Mouse (Mus musculus) myocyte (in vitro differentiated cells): ENCODE measurements around the gene Aatk.

Experiments used
- CEBPB ChIP-seq: IDR thresholded peaks from 2 replicates; pipeline ENCODE4 v1.6.1; 2011; ENCODE audit warnings: mild to moderate bottlenecking, moderate library complexity; ENCODE audit not compliant: poor library complexity, insufficient read depth, severe bottlenecking
- E2F4 ChIP-seq: IDR thresholded peaks from one replicate; pipeline ENCODE4 v1.6.1; 2011; ENCODE audit warnings: mild to moderate bottlenecking, control low read depth, moderate library complexity; ENCODE audit not compliant: insufficient read depth
- MAX ChIP-seq: IDR thresholded peaks from one replicate; pipeline ENCODE4 v1.6.1; 2011; ENCODE audit warnings: low read depth, mild to moderate bottlenecking, control low read depth
- MYOD1 ChIP-seq, 3 experiments: IDR thresholded peaks; one replicate each; pipeline ENCODE4 v1.6.1; 2011; ENCODE audit warnings: control low read depth in 2 of 3, low read depth in 2 of 3, mild to moderate bottlenecking in 2 of 3, moderate library complexity in 1 of 3; ENCODE audit not compliant: insufficient read length in 2 of 3, control insufficient read depth in 1 of 3
- MYOG ChIP-seq, 3 experiments: IDR thresholded peaks; one replicate each; pipeline ENCODE4 v1.6.1; 2011; ENCODE audit warnings: control low read depth in 2 of 3, low read depth in 2 of 3, mild to moderate bottlenecking in 2 of 3; ENCODE audit not compliant: insufficient read length in 2 of 3, control insufficient read depth in 1 of 3, insufficient read depth in 1 of 3
- POLR2A ChIP-seq: IDR thresholded peaks from one replicate; pipeline ENCODE4 v1.6.1; 2011; ENCODE audit warnings: low read depth, mild to moderate bottlenecking, control low read depth, moderate library complexity; ENCODE audit not compliant: insufficient read length
- POLR2AphosphoS2 ChIP-seq: IDR thresholded peaks from one replicate; pipeline ENCODE4 v1.6.1; 2011; ENCODE audit warnings: low read depth, control low read depth; ENCODE audit not compliant: insufficient read length
- REST ChIP-seq: IDR thresholded peaks from one replicate; pipeline ENCODE4 v1.6.1; 2011; ENCODE audit warnings: mild to moderate bottlenecking, control low read depth, moderate library complexity; ENCODE audit not compliant: insufficient read depth, insufficient read length
- SRF ChIP-seq: IDR thresholded peaks from one replicate; pipeline ENCODE4 v1.6.1; 2011; ENCODE audit warnings: low read depth; ENCODE audit not compliant: control insufficient read depth, insufficient read length
- TCF12 ChIP-seq: IDR thresholded peaks from one replicate; pipeline ENCODE4 v1.6.1; 2011; ENCODE audit warnings: mild to moderate bottlenecking, control low read depth; ENCODE audit not compliant: poor library complexity, insufficient read depth, severe bottlenecking
- TCF3 ChIP-seq: IDR thresholded peaks from one replicate; pipeline ENCODE4 v1.6.1; 2011; ENCODE audit warnings: low read depth, control low read depth; ENCODE audit not compliant: insufficient read length
- USF1 ChIP-seq: IDR thresholded peaks from one replicate; pipeline ENCODE4 v1.6.1; 2011; ENCODE audit warnings: low read depth, mild to moderate bottlenecking, control low read depth, moderate library complexity

DNA sequence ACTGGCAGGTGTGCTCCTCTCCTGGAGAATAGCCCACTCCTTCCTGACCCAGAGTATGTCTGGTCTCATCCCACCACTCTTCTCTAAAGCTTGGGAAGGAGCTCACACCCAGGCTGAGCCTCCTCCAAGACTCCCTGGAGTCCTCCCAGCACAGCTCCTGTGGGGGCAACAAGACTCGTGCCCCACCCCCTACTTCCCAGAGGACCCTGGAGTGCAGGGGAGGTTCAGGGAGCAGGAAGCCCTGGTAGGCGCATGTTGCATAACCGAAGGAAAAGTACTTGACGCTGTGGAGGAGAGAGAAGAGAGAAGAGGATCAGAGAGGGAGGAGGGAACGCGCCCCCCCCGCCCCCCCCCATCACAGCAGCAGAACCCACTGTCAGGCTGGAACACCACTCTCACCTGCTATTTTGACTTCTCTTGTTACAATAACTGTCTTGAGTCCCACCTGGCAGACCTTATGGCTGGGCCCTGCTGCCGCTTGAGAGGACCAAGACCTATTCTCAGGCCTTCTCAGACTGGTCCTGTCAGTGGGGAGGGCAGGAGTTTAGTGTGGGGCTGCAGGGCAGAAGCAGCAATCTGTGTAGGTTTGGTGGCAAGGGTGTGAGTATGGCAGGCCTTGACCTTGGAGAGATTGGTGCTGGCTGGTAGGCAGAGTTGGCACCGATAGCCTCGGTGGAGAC is 56.2 kb downstream of the Aatk start:
- TF ChIP-seq REST (no peak), POLR2A (no peak), SRF (no peak), MAX (no peak), USF1 (no peak), MYOG (IDR thresholded peaks at IDR 0.05; ENCODE audit: control insufficient read depth in 1 of 3, insufficient read depth in 1 of 3, insufficient read length in 2 of 3, low read depth in 2 of 3) (no peak), TCF12 (no peak), MYOD1 (IDR thresholded peaks at IDR 0.05; ENCODE audit: control insufficient read depth in 1 of 3, insufficient read length in 2 of 3, low read depth in 2 of 3) (no peak), POLR2AphosphoS2 (no peak), CEBPB (no peak), TCF3 (no peak), E2F4 (no peak)
